Mouse (Mus musculus) spleen, adult 18-20 months (tissue): ENCODE measurements around the gene 0610037L13Rik.

ENCODE experiments used
- DNase-seq, 2 experiments: peaks; one replicate each; pipeline ENCODE4 v3.0.0; 2022; ENCODE audit warnings: mixed read lengths in 2 of 2

Gene 0610037L13Rik

GRCm38 (mm10) chr4:107889731-107890432 is at the start of gene 0610037L13Rik:
0610037L13Rik (plus strand) TSS chr4:107889813.
- DNase-seq: peak; percentile 91

GRCm38 (mm10) chr4:107843687-107844086 is 45.9 kb upstream of the 0610037L13Rik start:
- DNase-seq: no peak

GRCm38 (mm10) chr4:107844971-107845370 is 44.6 kb upstream of the 0610037L13Rik start:
- DNase-seq: peak; percentile 31 to 73

- DNase-seq: no peak
Measured at GRCm38 (mm10) chr4:107846795-107847194, 42.8 kb upstream of the 0610037L13Rik start.

- no peak for DNase-seq
Measured at GRCm38 (mm10) chr4:107848546-107848945, 41.1 kb upstream of the 0610037L13Rik start.

- no peak for DNase-seq
Measured at GRCm38 (mm10) chr4:107849621-107850020, 40.0 kb upstream of the 0610037L13Rik start.

GRCm38 (mm10) chr4:107850091-107850490 is 39.5 kb upstream of the 0610037L13Rik start:
- no peak for DNase-seq

GRCm38 (mm10) chr4:107853333-107853732 is 36.3 kb upstream of the 0610037L13Rik start:
- no peak for DNase-seq

GRCm38 (mm10) chr4:107853836-107854235 is 35.8 kb upstream of the 0610037L13Rik start:
- no peak for DNase-seq

- DNase-seq: no peak
Measured at GRCm38 (mm10) chr4:107856958-107857686, 32.5 kb upstream of the 0610037L13Rik start.

GRCm38 (mm10) chr4:107858995-107859394 is 30.6 kb upstream of the 0610037L13Rik start:
- DNase-seq: no peak

GRCm38 (mm10) chr4:107864866-107865265 is 24.7 kb upstream of the 0610037L13Rik start:
- DNase-seq: no peak

GRCm38 (mm10) chr4:107879254-107880050 is 10.2 kb upstream of the 0610037L13Rik start, which contains the start of gene Magoh:
Magoh (plus strand) TSS chr4:107879755.
- DNase-seq: peak; percentile 88 to 96

GRCm38 (mm10) chr4:107881631-107882030 is 8.0 kb upstream of the 0610037L13Rik start:
- DNase-seq: no peak

- DNase-seq: no peak
Measured at GRCm38 (mm10) chr4:107886371-107886770, 3.2 kb upstream of the 0610037L13Rik start.

GRCm38 (mm10) chr4:107889385-107889730 is 255 bp upstream of the 0610037L13Rik start:
- no peak for DNase-seq

GRCm38 (mm10) chr4:107892663-107893062 is 3.0 kb downstream of the 0610037L13Rik start:
- DNase-seq: no peak

- no peak for DNase-seq
Measured at GRCm38 (mm10) chr4:107899211-107899927, 9.8 kb downstream of the 0610037L13Rik start.

GRCm38 (mm10) chr4:107900206-107900605 is 10.6 kb downstream of the 0610037L13Rik start:
- DNase-seq: no peak

- no peak for DNase-seq
Measured at GRCm38 (mm10) chr4:107904252-107904651, 14.6 kb downstream of the 0610037L13Rik start.

- no peak for DNase-seq
Measured at GRCm38 (mm10) chr4:107906561-107906960, 16.9 kb downstream of the 0610037L13Rik start.

GRCm38 (mm10) chr4:107910020-107910419 is 20.4 kb downstream of the 0610037L13Rik start:
- no peak for DNase-seq

GRCm38 (mm10) chr4:107920336-107920735 is 30.7 kb downstream of the 0610037L13Rik start:
- no peak for DNase-seq
